Mouse (Mus musculus) yolk sac, embryonic 10.5 days (tissue): Measurements from ENCODE around the gene Ttc21a.
A peak's percentile ranks its signal among the peaks of the same experiment; 100 is the strongest.
"Not testable (repeated sequence)": the region's sequence is repeated elsewhere in the genome, so short reads cannot be mapped to it uniquely, and the experiment has no call there.

Experiments
- DNase-seq: peaks from one replicate; pipeline ENCODE4 v3.0.0-alpha.2; 2017; ENCODE audit warnings: low spot score

Ttc21a gene

DNA sequence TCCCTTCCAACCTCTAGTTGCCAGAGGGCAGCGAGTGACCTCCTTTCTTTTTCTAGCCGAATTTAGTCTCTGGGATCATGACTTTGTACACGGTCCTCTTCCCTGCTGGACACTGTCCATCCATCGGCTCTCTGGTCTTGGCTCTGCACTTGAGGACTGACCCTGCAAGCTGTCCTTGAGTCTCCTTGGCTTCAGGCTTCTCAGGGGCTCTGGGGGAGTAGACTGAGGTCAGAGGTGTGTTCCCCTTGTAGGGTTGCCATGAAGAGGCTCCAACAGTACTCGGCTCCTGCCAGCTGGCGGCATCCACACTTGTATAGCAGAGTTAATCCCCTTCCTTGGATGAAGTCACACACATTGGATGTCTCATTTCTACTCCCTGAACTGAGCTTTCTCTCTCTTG lies 62.2 kb downstream of the Ttc21a start:
- no peak for DNase-seq

DNA sequence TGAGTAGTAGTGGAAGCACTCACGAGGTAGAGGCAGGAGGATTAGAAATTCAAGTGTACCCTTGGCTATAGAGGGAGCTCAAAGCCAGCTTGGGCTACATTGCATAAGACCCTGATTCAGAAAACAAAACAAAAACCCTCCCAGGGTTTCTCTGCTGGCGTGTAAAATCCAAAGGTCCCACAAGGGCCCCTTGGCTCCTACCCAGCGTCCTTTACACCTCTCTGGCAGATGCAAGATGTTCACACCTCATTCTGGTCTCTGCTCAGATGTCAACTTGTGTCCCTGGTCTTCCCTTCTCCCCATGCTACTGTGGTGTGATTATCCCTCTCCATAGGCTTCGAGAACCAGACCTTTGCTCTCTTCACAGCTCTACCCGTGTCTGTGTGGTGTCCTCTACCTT lies 63.4 kb downstream of the Ttc21a start:
- DNase-seq: no peak

GRCm38 (mm10) chr9:120001945-120002725 lies 64.7 kb downstream of the Ttc21a start:
- DNase-seq: peak; percentile 95

GRCm38 (mm10) chr9:120002893-120003292 lies 65.5 kb downstream of the Ttc21a start:
- DNase-seq: no peak

DNA sequence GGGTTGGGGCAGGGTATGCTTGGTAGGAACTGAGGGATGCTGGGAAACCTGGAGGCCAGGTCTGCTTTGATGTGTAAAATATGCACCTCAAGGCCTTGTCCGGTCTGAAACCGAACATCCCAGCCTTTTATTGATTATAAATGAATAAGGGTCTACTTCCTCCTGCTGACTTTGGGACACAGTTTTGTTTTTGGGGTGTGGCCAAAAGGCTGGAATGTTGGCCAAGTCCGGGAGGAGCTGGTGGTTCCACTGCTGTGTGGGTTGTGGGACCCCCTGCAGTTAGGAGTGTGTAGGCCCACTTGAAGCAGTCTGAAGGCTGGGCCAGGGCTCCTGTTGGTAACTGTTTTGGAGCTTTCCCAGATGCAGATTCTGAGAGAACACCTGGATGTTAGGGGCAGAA lies 68.5 kb downstream of the Ttc21a start:
- DNase-seq: no peak

DNA sequence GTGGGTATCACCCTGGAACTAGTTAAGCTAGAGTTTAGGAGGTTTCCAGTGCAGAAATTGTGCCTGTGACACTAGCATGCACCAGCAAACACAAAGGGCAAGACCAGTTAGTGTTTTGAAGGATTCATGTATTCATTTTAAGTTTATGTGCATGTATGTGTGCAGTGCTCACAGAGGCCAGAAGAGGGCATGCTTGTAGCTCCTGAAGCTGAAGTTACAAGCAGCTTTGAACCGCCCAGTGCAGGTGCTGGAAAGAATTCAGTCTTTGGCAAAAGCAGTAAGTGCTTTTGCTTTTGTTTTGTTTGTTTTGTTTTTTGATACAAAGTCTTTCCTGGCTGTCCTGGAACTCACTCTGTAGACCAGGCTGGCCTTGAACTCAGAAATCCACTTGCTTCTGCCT lies 70.4 kb downstream of the Ttc21a start:
- DNase-seq: no peak

DNA sequence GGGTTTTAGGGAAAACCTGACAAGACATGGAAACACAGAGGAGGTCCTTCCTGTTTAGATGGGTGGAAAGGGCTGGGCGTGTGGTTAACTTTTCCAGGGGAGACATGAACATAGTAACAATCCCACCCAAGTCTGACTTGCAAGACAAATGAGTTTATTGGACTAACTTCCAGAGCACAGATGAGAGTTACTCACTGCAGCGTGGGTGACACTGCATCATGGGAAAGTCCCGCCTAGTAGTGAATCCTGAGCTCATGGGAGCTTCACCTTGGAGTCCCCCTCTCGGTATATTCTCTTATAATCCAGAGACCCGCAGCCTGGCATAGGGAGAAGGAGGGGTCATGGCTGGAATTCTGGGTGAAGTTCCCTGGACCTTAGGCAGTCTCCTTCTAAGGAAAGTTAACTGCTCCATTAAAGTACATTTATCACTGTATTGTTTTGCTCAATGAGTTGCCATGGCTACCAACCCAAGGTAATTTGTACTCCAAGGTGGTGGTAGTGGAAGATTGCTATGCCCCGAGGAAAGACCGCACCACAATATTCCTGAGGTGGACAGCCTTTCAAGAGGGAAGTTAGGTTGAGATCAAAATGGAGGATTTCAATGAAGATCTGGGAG lies 71.9 kb downstream of the Ttc21a start:
- no peak for DNase-seq

DNA sequence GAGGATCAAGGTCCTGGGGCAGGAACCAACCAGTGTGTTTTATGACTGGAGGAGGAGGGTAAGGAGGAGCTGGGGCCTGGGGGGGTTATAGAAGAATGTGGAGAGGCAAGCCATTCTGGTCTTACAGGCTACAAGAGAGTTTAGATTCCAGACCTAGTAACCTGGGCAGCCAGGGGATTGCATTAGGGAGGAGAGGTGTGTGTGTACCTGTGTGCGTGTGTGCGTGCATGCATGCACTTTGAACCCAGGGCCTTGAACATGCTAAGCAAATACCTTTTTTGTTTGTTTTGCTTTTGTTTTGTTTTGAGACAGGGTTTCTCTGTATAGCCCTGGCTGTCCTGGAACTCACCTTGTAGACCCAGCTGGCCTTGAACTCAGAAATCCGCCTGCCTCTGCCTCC lies 72.5 kb downstream of the Ttc21a start:
- no peak for DNase-seq

DNA sequence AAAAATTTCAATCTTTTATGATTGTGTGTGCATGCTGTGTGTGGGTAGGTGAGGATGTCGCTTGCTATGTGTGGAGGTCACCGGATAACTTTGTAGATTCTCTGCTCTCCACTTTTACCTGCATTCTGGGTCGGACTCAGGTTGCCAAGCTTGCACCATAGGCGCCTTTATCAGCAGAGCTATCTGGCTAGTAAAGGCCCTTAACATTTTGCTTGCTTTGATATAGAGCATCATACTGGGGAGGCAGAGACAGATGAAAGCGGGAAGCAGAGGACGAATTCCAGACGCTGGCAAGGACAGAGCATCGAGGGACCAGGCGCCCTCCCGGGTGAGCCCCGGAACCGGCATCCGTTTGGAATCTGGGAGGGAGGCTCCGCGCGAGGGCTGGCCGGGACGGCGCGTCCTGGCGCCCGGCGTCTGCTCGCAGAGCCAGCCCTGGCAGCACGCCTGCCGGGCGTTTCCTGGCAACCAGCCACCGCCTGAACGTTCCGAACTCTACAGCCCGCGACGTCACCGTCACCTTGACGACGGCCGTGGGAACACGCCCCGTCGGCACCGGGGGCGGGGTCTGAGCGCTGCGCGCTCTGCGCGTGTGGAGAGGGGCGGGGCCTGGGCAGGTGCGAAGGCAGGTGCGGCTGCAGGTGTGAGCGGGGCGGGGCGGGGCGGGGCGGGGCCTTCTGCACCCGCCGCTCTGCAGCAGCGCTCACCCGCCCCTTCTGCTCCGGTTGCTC lies 73.5 kb downstream of the Ttc21a start:
- DNase-seq: peak; percentile 94

DNA sequence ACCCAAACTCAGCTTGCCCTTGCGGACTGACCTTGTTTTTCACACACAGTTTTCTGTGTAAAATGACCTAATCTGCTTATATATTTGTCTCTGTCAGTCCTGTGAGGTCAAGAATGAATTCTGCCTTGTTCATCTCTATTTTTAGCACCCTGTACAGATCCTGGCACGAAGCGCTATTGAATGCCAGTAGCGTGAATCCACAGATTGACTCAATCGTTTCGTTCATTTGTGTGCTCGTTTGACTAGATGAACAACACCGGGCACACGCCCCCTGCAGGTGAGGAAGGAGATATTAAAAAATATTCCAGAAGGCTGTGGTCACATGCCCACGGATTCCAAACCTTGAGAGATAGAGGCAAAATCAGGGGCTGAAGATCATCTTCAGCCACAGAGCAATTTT lies 74.1 kb downstream of the Ttc21a start:
- DNase-seq: no peak

GRCm38 (mm10) chr9:120012161-120012560 lies 74.8 kb downstream of the Ttc21a start:
- DNase-seq: not testable (repeated sequence)

- no peak for DNase-seq
Measured at GRCm38 (mm10) chr9:120012781-120013180, 75.4 kb downstream of the Ttc21a start.

GRCm38 (mm10) chr9:120013251-120013820 lies 75.9 kb downstream of the Ttc21a start:
- no peak for DNase-seq

DNA sequence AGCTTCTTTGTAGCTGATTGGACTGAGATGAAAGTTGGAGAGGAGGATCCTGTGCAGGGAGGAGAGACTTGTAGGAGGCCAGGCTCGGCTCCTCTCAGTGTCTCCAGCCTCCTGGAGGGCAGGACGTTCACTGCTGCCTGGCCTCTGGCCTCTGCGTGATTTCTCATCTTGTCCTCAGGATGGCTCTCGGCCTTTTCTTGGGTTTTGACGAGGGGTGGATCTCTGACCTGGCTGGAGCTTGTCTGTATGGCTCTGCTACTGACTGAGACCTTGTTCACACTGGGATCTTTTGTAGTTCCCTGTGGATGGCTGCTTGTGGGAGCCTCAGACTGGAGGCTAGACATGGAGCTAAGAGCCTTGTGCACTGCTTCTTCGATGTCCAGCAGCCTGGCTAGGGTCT lies 77.4 kb downstream of the Ttc21a start:
- no peak for DNase-seq

GRCm38 (mm10) chr9:120016956-120017355 lies 79.5 kb downstream of the Ttc21a start:
- DNase-seq: no peak
